Mouse (Mus musculus): ENCODE data around the gene Tldc1. TPM values are rescaled to one million over a fixed set of nuclear protein-coding genes. Genes with fewer than 3 reads are reported as not detected.

The Tldc1 gene
- polyA plus RNA-seq (2012; rRNA removed) (2.7 and 2.8 TPM in 2 replicates), polyA plus RNA-seq (2014; fragmentation: Nextera tagmentation; extraction: Ambion mirVana) (1.3 and 2.0 TPM in 2 replicates)

- H3K9ac ChIP-seq (replicated peaks), result peak within 1 kb of the TSS; percentile 76
- no peaks in the 10 kb centered on the region for H3K27me3 ChIP-seq (ENCODE audit: control insufficient read depth, insufficient read depth, low read length)
- no peaks in the 10 kb centered on the region for H3K36me3 ChIP-seq (replicated peaks; ENCODE audit: control insufficient read depth, insufficient read depth, low read depth)
- WGBS (ENCODE audit: insufficient replicate concordance), result 0% methylated on average over 18 of the region's 18 CpGs
- peak; percentile 97 for ATAC-seq (ENCODE audit: insufficient read depth)
- no peak for TF ChIP-seq EP300 (IDR thresholded peaks at IDR 0.05; ENCODE audit: low read depth)
- no peak for TF ChIP-seq CTCF (IDR thresholded peaks at IDR 0.05; ENCODE audit: low read depth)
- peak; percentile 95 to 98 (median 97) for DNase-seq (ENCODE audit: low read depth in 3 of 3, low spot score in 3 of 3)
- H3K4me1 ChIP-seq (replicated peaks; ENCODE audit: control insufficient read depth in 2 of 2, insufficient read depth in 2 of 2, low read length in 1 of 2), result peaks cover 0 to 9% of the 10 kb centered on the region in 2 experiments; a peak in 3 of 4 replicates
- peak within 1 kb of the TSS; percentile 64 to 73 for H3K4me3 ChIP-seq (ENCODE audit: insufficient read depth in 1 of 2, low read depth in 2 of 2, low read length in 2 of 2)
- no peaks in the 10 kb centered on the region for H3K9me3 ChIP-seq (ENCODE audit: control insufficient read depth, low read length)
- peak within 1 kb of the TSS; percentile 81 for H3K4me2 ChIP-seq (ENCODE audit: low read depth)
- no peak within 1 kb of the TSS for H3K27ac ChIP-seq
Observed at GRCm38 (mm10) chr8:119778263-119778662, at the start of gene Tldc1. TSS of gene Tldc1 (minus strand) at chr8:119778416.

GRCm38 (mm10) chr8:119827721-119828153 is 49.5 kb upstream of the Tldc1 start:
- no peak for DNase-seq (ENCODE audit: low read depth in 3 of 3, low spot score in 3 of 3)
- ATAC-seq (ENCODE audit: insufficient read depth), result no peak
- 35% methylated on average over 4 of the region's 4 CpGs for WGBS (ENCODE audit: insufficient replicate concordance)
- TF ChIP-seq EP300 (IDR thresholded peaks at IDR 0.05; ENCODE audit: low read depth) (no peak), CTCF (IDR thresholded peaks at IDR 0.05; ENCODE audit: low read depth) (no peak)
- Histone ChIP-seq H3K4me3 (ENCODE audit: insufficient read depth in 1 of 2, low read depth in 2 of 2, low read length in 2 of 2) (no peak overlapping the region), H3K36me3 (replicated peaks; ENCODE audit: control insufficient read depth, insufficient read depth, low read depth) (no peaks in the 10 kb centered on the region), H3K4me1 (replicated peaks; ENCODE audit: control insufficient read depth in 2 of 2, insufficient read depth in 2 of 2, low read length in 1 of 2) (peaks cover 4 to 55% of the 10 kb centered on the region in 2 experiments), H3K4me2 (ENCODE audit: low read depth) (no peak overlapping the region; the same call in 1 of the 2 replicates), H3K9ac (replicated peaks) (no peak overlapping the region), H3K27me3 (ENCODE audit: control insufficient read depth, insufficient read depth, low read length) (no peaks in the 10 kb centered on the region), H3K27ac (no peak overlapping the region), H3K9me3 (ENCODE audit: control insufficient read depth, low read length) (no peaks in the 10 kb centered on the region)

- WGBS (ENCODE audit: insufficient replicate concordance), result 18% methylated on average over 5 of the region's 5 CpGs
- no peak overlapping the region for H3K27ac ChIP-seq
Observed at GRCm38 (mm10) chr8:119826982-119827381, 48.8 kb upstream of the Tldc1 start.

GRCm38 (mm10) chr8:119825950-119826730 is 47.9 kb upstream of the Tldc1 start:
- 22% methylated on average over 19 of the region's 19 CpGs for WGBS (ENCODE audit: insufficient replicate concordance)
- no peak for ATAC-seq (ENCODE audit: insufficient read depth)

More at GRCm38 (mm10) chr8:119826982-119827381, 48.8 kb upstream of the Tldc1 start:
- no peaks in the 10 kb centered on the region for H3K27me3 ChIP-seq (ENCODE audit: control insufficient read depth, insufficient read depth, low read length)
- peaks cover 4 to 47% of the 10 kb centered on the region in 2 experiments for H3K4me1 ChIP-seq (replicated peaks; ENCODE audit: control insufficient read depth in 2 of 2, insufficient read depth in 2 of 2, low read length in 1 of 2)
- no peak overlapping the region for H3K9ac ChIP-seq (replicated peaks)
- TF ChIP-seq EP300 (IDR thresholded peaks at IDR 0.05; ENCODE audit: low read depth) (no peak), CTCF (IDR thresholded peaks at IDR 0.05; ENCODE audit: low read depth) (no peak)
- H3K36me3 ChIP-seq (replicated peaks; ENCODE audit: control insufficient read depth, insufficient read depth, low read depth), result no peaks in the 10 kb centered on the region
- no peak overlapping the region for H3K4me3 ChIP-seq (ENCODE audit: insufficient read depth in 1 of 2, low read depth in 2 of 2, low read length in 2 of 2)
- H3K4me2 ChIP-seq (ENCODE audit: low read depth), result peak overlapping the region; percentile 22
- DNase-seq (ENCODE audit: low read depth in 3 of 3, low spot score in 3 of 3), result no peak
- H3K9me3 ChIP-seq (ENCODE audit: control insufficient read depth, low read length), result no peaks in the 10 kb centered on the region
- ATAC-seq (ENCODE audit: insufficient read depth), result no peak

GRCm38 (mm10) chr8:119824809-119825273 is 46.6 kb upstream of the Tldc1 start:
- Histone ChIP-seq H3K36me3 (replicated peaks; ENCODE audit: control insufficient read depth, insufficient read depth, low read depth) (no peaks in the 10 kb centered on the region), H3K4me2 (ENCODE audit: low read depth) (no peak overlapping the region), H3K9ac (replicated peaks) (no peak overlapping the region), H3K27ac (no peak overlapping the region), H3K27me3 (ENCODE audit: control insufficient read depth, insufficient read depth, low read length) (no peaks in the 10 kb centered on the region), H3K4me3 (ENCODE audit: insufficient read depth in 1 of 2, low read depth in 2 of 2, low read length in 2 of 2) (no peak overlapping the region), H3K4me1 (replicated peaks; ENCODE audit: control insufficient read depth in 2 of 2, insufficient read depth in 2 of 2, low read length in 1 of 2) (peaks cover 0 to 35% of the 10 kb centered on the region in 2 experiments; a peak in 3 of 4 replicates), H3K9me3 (ENCODE audit: control insufficient read depth, low read length) (no peaks in the 10 kb centered on the region)
- DNase-seq (ENCODE audit: low read depth in 3 of 3, low spot score in 3 of 3) (no peak), ATAC-seq (ENCODE audit: insufficient read depth) (peak; percentile 17; the same call in 1 of the 2 replicates)
- whole genome bisulfite sequencing (ENCODE audit: insufficient replicate concordance), result 66% methylated on average over 11 of the region's 11 CpGs
- no peak for TF ChIP-seq EP300 (IDR thresholded peaks at IDR 0.05; ENCODE audit: low read depth)

More at GRCm38 (mm10) chr8:119825950-119826730, 47.9 kb upstream of the Tldc1 start:
- Histone ChIP-seq H3K4me1 (replicated peaks; ENCODE audit: control insufficient read depth in 2 of 2, insufficient read depth in 2 of 2, low read length in 1 of 2) (peaks cover 4 to 42% of the 10 kb centered on the region in 2 experiments), H3K9ac (replicated peaks) (no peak overlapping the region), H3K36me3 (replicated peaks; ENCODE audit: control insufficient read depth, insufficient read depth, low read depth) (no peaks in the 10 kb centered on the region), H3K27me3 (ENCODE audit: control insufficient read depth, insufficient read depth, low read length) (no peaks in the 10 kb centered on the region), H3K4me2 (ENCODE audit: low read depth) (no peak overlapping the region), H3K9me3 (ENCODE audit: control insufficient read depth, low read length) (no peaks in the 10 kb centered on the region), H3K27ac (no peak overlapping the region), H3K4me3 (ENCODE audit: insufficient read depth in 1 of 2, low read depth in 2 of 2, low read length in 2 of 2) (no peak overlapping the region)
- TF ChIP-seq EP300 (IDR thresholded peaks at IDR 0.05; ENCODE audit: low read depth) (no peak), CTCF (IDR thresholded peaks at IDR 0.05; ENCODE audit: low read depth) (no peak)
- DNase-seq (ENCODE audit: low read depth in 3 of 3, low spot score in 3 of 3), result no peak

Measured in liver, embryonic 14.5 days (tissue).